Comparison of ENCODE assay signal across 34 mouse cellular contexts in the genomic region with DNA sequence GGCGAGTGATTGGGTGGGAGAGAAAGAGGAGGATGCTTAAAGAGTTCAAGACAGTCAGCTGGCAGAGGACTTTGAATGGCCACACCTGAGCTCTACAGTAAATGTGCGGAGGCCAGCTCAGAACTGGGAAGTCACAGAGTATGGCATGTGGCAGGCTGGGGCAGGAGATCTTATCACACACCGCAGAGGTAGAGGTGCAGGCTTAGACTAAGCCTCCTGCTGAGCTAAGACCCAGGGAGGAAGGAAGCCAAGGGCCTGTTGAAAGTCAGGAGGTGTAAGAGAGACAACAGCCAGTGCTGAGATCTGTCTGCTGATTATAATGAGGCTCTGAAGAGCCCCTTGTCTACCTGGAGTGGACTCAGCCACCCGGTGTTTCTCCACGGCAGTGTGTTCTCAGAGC. TPM values are rescaled to one million over a fixed set of nuclear protein-coding genes. Genes with fewer than 3 reads are reported as not detected.
A peak's percentile ranks its signal among the peaks of the same experiment; 100 is the strongest.
DNase-seq lines count a peak whose midpoint lies in the region; ATAC-seq lines count a peak whose summit lies in the region.
"Had no signal": no experiment of that assay in that cellular context is flagged by ENCODE, and none has a peak within 500 bp of the region (broad histone marks: within the 10 kb centered on the region; RNA-seq: fewer than 3 reads in every experiment).

No protein-coding gene starts in this region.

- H3K4me2 ChIP-seq in heart, embryonic 16.5 days (ENCODE audit: low read depth, low read length): no peak overlapping the region
- H3K4me2 ChIP-seq: forebrain, embryonic 13.5 days; heart, embryonic 11.5 days; midbrain, embryonic 11.5 days had no signal

- 0 out of 2 replicates have a peak, but pooled peaks have one; percentile 21 for ATAC-seq in heart, embryonic 16.5 days (replicated peaks; ENCODE audit: extremely low read depth, insufficient read depth, low FRiP score)
- ATAC-seq: forebrain, embryonic 13.5 days; hindbrain, postnatal 0 days; Patski had no signal

- intact Hi-C loops in gastrocnemius, postnatal 14 days (cut with DNase I; ENCODE audit: low total_unique reads): no loop called here

- H3K9me3 ChIP-seq in heart, embryonic 16.5 days (replicated peaks; ENCODE audit: control insufficient read depth, low read length): no peaks in the 10 kb centered on the region
- no peaks in the 10 kb centered on the region for H3K9me3 ChIP-seq in heart, embryonic 10.5 days
- H3K9me3 ChIP-seq: forebrain, embryonic 13.5 days had no signal

- H3K27me3 ChIP-seq in heart, embryonic 16.5 days (ENCODE audit: control insufficient read depth, insufficient read depth, low read length): no peaks in the 10 kb centered on the region
- no peaks in the 10 kb centered on the region for H3K27me3 ChIP-seq in heart, embryonic 10.5 days (ENCODE audit: insufficient read depth, poor library complexity, severe bottlenecking)
- H3K27me3 ChIP-seq: CH12.LX; forebrain, embryonic 13.5 days; Patski had no signal

- H3K4me1 ChIP-seq in heart, embryonic 16.5 days (ENCODE audit: control insufficient read depth, insufficient read depth, low read length): no peaks in the 10 kb centered on the region
- H3K4me1 ChIP-seq in heart, embryonic 10.5 days: 0 out of 2 replicates have a peak, but pooled peaks cover 5% of the 10 kb centered on the region
- H3K4me1 ChIP-seq: forebrain, embryonic 13.5 days had no signal

- no peak overlapping the region for H3K4me3 ChIP-seq in heart, embryonic 16.5 days (ENCODE audit: low read length)
- H3K4me3 ChIP-seq in heart, embryonic 10.5 days: no peak overlapping the region
- H3K4me3 ChIP-seq: forebrain, embryonic 13.5 days had no signal

- no peak for DNase-seq in heart, embryonic 10.5 days (ENCODE audit: low spot score)
- peak; percentile 22 for DNase-seq in T-cell, adult 2 months (ENCODE audit: low spot score)
- DNase-seq in thymus, adult 18-20 months: peak; percentile 15 to 45
- DNase-seq in thymus, postnatal 36 days: peak; percentile 33 to 56
- DNase-seq in lung, postnatal 36 days: no peak
- DNase-seq in lung, postnatal 14 days: no peak
- no peak for DNase-seq in gastrocnemius, postnatal 14 days
- DNase-seq: adrenal gland, adult 2 months; cerebellum, adult 11-12 months; cerebellum, postnatal 14 days; heart, postnatal 10 days; kidney, adult 2 months; kidney, postnatal 10 days had no signal

- H3K27ac ChIP-seq in heart, embryonic 16.5 days (ENCODE audit: low read length): no peak overlapping the region
- H3K27ac ChIP-seq in heart, embryonic 10.5 days: no peak overlapping the region
- H3K27ac ChIP-seq: forebrain, embryonic 13.5 days; hindbrain, postnatal 0 days had no signal

- 47% methylated on average over 5 of the region's 5 CpGs for WGBS in heart, embryonic 16.5 days
- WGBS in heart, embryonic 10.5 days: 45% methylated on average over 5 of the region's 5 CpGs

- no peaks in the 10 kb centered on the region for H3K36me3 ChIP-seq in heart, embryonic 16.5 days (ENCODE audit: control insufficient read depth, insufficient read depth)
- no peaks in the 10 kb centered on the region for H3K36me3 ChIP-seq in heart, embryonic 10.5 days
- H3K36me3 ChIP-seq: G1E had no signal

- H3K9ac ChIP-seq in heart, embryonic 16.5 days (ENCODE audit: low read length): no peak overlapping the region
- H3K9ac ChIP-seq: forebrain, embryonic 13.5 days had no signal

RNA-seq across cellular contexts. Expression of a gene that starts 8.5 kb away (rescaled TPM):
- polyA plus RNA-seq in heart, embryonic 16.5 days (2015; fragmentation: Nextera tagmentation; extraction: Ambion mirVana): not detected in 2 replicates
- not detected in 2 replicates for polyA plus RNA-seq in heart, embryonic 10.5 days (2016; fragmentation: Nextera tagmentation; extraction: Ambion mirVana)
- total RNA-seq in gastrocnemius, postnatal 14 days (2021): not detected
- total RNA-seq: adrenal gland, adult 2 months; CH12.LX; G1E; gastrocnemius, adult 18-20 months; granulocyte monocyte progenitor cell, adult 5-6 weeks; heart, postnatal 10 days; hindbrain, postnatal 0 days; layer of hippocampus, postnatal 14 days; liver, adult 2 months; megakaryocyte progenitor cell, adult 5-6 weeks; midbrain, postnatal 0 days; neutrophil, adult 5-6 weeks had no signal
- polyA plus RNA-seq: adrenal gland, adult 2 months; embryonic facial prominence, embryonic 11.5 days; forebrain, embryonic 13.5 days; G1E; heart, embryonic 11.5 days; hindbrain, embryonic 11.5 days; hindbrain, postnatal 0 days; kidney, adult 2 months; limb, embryonic 11.5 days; liver, adult 2 months; liver, embryonic 16.5 days; lung, embryonic 16.5 days; midbrain, embryonic 11.5 days; midbrain, postnatal 0 days; Patski; small intestine, adult 2 months had no signal

Comparison
In these comparisons a context has a peak if more than half of its experiments do, and no peak if none do; other contexts are left out.
1. DNase-seq: peak in T-cell, adult 2 months (single experiment), thymus, adult 18-20 months (2 of 2) and thymus, postnatal 36 days (2 of 2); none in heart, embryonic 10.5 days (single experiment), lung, postnatal 36 days (single experiment), lung, postnatal 14 days (single experiment) and gastrocnemius, postnatal 14 days (single experiment).